Comparison of ENCODE assay signal across 8 mouse cellular contexts in genomic region chr6:12748454-12748786, GRCm38 (mm10). TPM values are rescaled to one million over a fixed set of nuclear protein-coding genes. Genes with fewer than 3 reads are reported as not detected.
DNase-seq lines count a peak whose midpoint lies in the region; ATAC-seq and TF ChIP-seq lines count a peak whose summit lies in the region.

No protein-coding gene starts in this region.

- no peaks in the 10 kb centered on the region for H3K4me1 ChIP-seq in heart, embryonic 10.5 days
- no peaks in the 10 kb centered on the region for H3K4me1 ChIP-seq in ES-E14 (ENCODE audit: control insufficient read depth in 2 of 2, insufficient read depth in 2 of 2, low read length in 2 of 2, poor library complexity in 1 of 2)
- H3K4me1 ChIP-seq in forebrain, embryonic 13.5 days = peaks cover 14% of the 10 kb centered on the region
- H3K4me1 ChIP-seq in limb, embryonic 15.5 days = 0 out of 2 replicates have a peak, but pooled peaks cover 2% of the 10 kb centered on the region
- H3K4me1 ChIP-seq in stomach, embryonic 15.5 days = peaks cover 2% of the 10 kb centered on the region; the same call in 1 of the 2 replicates

- peak; percentile 19; the same call in 1 of the 2 replicates for ATAC-seq in forebrain, embryonic 13.5 days
- no peak for ATAC-seq in limb, embryonic 15.5 days (ENCODE audit: insufficient number of reproducible peaks, low FRiP score, low TSS enrichment, low read depth)
- 0 out of 2 replicates have a peak, but pooled peaks have one; percentile 32 for ATAC-seq in stomach, embryonic 15.5 days (ENCODE audit: insufficient read depth, low FRiP score, low read depth)

- H3K9me3 ChIP-seq in heart, embryonic 10.5 days = no peaks in the 10 kb centered on the region
- H3K9me3 ChIP-seq in ES-E14 (ENCODE audit: control insufficient read depth, insufficient read depth, low read depth, low read length) = no peaks in the 10 kb centered on the region
- no peaks in the 10 kb centered on the region for H3K9me3 ChIP-seq in forebrain, embryonic 13.5 days (replicated peaks)
- H3K9me3 ChIP-seq in limb, embryonic 15.5 days = no peaks in the 10 kb centered on the region
- no peaks in the 10 kb centered on the region for H3K9me3 ChIP-seq in stomach, embryonic 15.5 days

- H3K4me3 ChIP-seq in heart, embryonic 10.5 days = peak overlapping the region; percentile 79
- peak overlapping the region; percentile 59 to 70 for H3K4me3 ChIP-seq in ES-E14 (ENCODE audit: insufficient read depth in 1 of 2, low read depth in 1 of 2, low read length in 2 of 2, poor library complexity in 1 of 2, severe bottlenecking in 1 of 2)
- H3K4me3 ChIP-seq in forebrain, embryonic 13.5 days = peak overlapping the region; percentile 63
- H3K4me3 ChIP-seq in limb, embryonic 15.5 days = peak overlapping the region; percentile 58
- peak overlapping the region; percentile 58 for H3K4me3 ChIP-seq in stomach, embryonic 15.5 days (replicated peaks)

- WGBS in heart, embryonic 10.5 days = 0% methylated on average over 6 of the region's 6 CpGs
- WGBS in forebrain, embryonic 13.5 days = under 1% methylated on average over 6 of the region's 6 CpGs
- under 1% methylated on average over 6 of the region's 6 CpGs for WGBS in limb, embryonic 15.5 days
- whole genome bisulfite sequencing in stomach, embryonic 15.5 days = 0% methylated on average over 6 of the region's 6 CpGs

- H3K27me3 ChIP-seq in heart, embryonic 10.5 days (ENCODE audit: insufficient read depth, poor library complexity, severe bottlenecking) = no peaks in the 10 kb centered on the region
- peaks cover 9% of the 10 kb centered on the region; the same call in 1 of the 2 replicates for H3K27me3 ChIP-seq in forebrain, embryonic 13.5 days
- no peaks in the 10 kb centered on the region for H3K27me3 ChIP-seq in limb, embryonic 15.5 days
- H3K27me3 ChIP-seq in stomach, embryonic 15.5 days (replicated peaks) = no peaks in the 10 kb centered on the region

- DNase-seq in heart, embryonic 10.5 days (ENCODE audit: low spot score) = no peak
- DNase-seq in heart, adult 18-20 months = no peak
- DNase-seq in ES-E14 (ENCODE audit: low read depth, low spot score) = no peak
- DNase-seq in layer of hippocampus, adult 9-11 months = no peak
- no peak for DNase-seq in right cerebral cortex, postnatal 36 days (ENCODE audit: low spot score in 2 of 2)

- peak overlapping the region; percentile 90 for H3K4me2 ChIP-seq in forebrain, embryonic 13.5 days
- H3K4me2 ChIP-seq in limb, embryonic 15.5 days = peak overlapping the region; percentile 95
- H3K4me2 ChIP-seq in stomach, embryonic 15.5 days = peak overlapping the region; percentile 94

- H3K27ac ChIP-seq in heart, embryonic 10.5 days = peak overlapping the region; percentile 84
- H3K27ac ChIP-seq in ES-E14 (ENCODE audit: insufficient read depth, low read depth, low read length, poor library complexity, severe bottlenecking) = no peak overlapping the region
- H3K27ac ChIP-seq in forebrain, embryonic 13.5 days = peak overlapping the region; percentile 87
- peak overlapping the region; percentile 71 for H3K27ac ChIP-seq in limb, embryonic 15.5 days
- H3K27ac ChIP-seq in stomach, embryonic 15.5 days = peak overlapping the region; percentile 33

- no peaks in the 10 kb centered on the region for H3K36me3 ChIP-seq in heart, embryonic 10.5 days
- H3K36me3 ChIP-seq in ES-E14 (ENCODE audit: control insufficient read depth, insufficient read depth, low read length, poor library complexity, severe bottlenecking) = no peaks in the 10 kb centered on the region
- H3K36me3 ChIP-seq in forebrain, embryonic 13.5 days (ENCODE audit: poor library complexity, severe bottlenecking) = no peaks in the 10 kb centered on the region
- no peaks in the 10 kb centered on the region for H3K36me3 ChIP-seq in limb, embryonic 15.5 days
- no peaks in the 10 kb centered on the region for H3K36me3 ChIP-seq in stomach, embryonic 15.5 days

- in situ Hi-C loops in ES-E14 (cut with MboI; ENCODE audit: low sequenced_read_pairs in 2 of 2, unreplicated experiment in 2 of 2) = no loop called here

- peak overlapping the region; percentile 59; the same call in 1 of the 2 replicates for H3K9ac ChIP-seq in ES-E14 (ENCODE audit: insufficient read depth, low read depth, low read length, poor library complexity, severe bottlenecking)
- peak overlapping the region; percentile 76 for H3K9ac ChIP-seq in forebrain, embryonic 13.5 days
- peak overlapping the region; percentile 55 for H3K9ac ChIP-seq in limb, embryonic 15.5 days
- H3K9ac ChIP-seq in stomach, embryonic 15.5 days = peak overlapping the region; percentile 34; the same call in 1 of the 2 replicates

TF ChIP-seq in ES-E14, 5 proteins besides CTCF, POLR2A, EP300 and RAD21:
- TF ChIP-seq MAFK (IDR thresholded peaks at IDR 0.05; ENCODE audit: insufficient read depth, low read depth, low read length) (no peak), ZNF384 (IDR thresholded peaks at IDR 0.05; ENCODE audit: low read depth, low read length) (no peak), ZC3H11A (IDR thresholded peaks at IDR 0.05; ENCODE audit: borderline replicate concordance, low read depth, low read length) (no peak), HCFC1 (IDR thresholded peaks at IDR 0.05; ENCODE audit: borderline replicate concordance, insufficient read depth, low read length) (no peak), CHD2 (IDR thresholded peaks at IDR 0.05; ENCODE audit: low read depth, low read length) (no peak)

RNA-seq across cellular contexts. Expression of gene Thsd7a, which starts 0.8 kb away (rescaled TPM):
- 2.7 TPM in 2 replicates for polyA plus RNA-seq in heart, embryonic 10.5 days (2016; fragmentation: Nextera tagmentation; extraction: Ambion mirVana)
- 10 to 100 TPM; 11.3 to 13.3 TPM for total RNA-seq in heart, adult 18-20 months (2021)
- 1.4 and 3.3 TPM in 2 replicates for total RNA-seq in ES-E14 (2012; rRNA removed)
- 13.4 and 15.5 TPM in 2 replicates for polyA plus RNA-seq in forebrain, embryonic 13.5 days (2015; fragmentation: Nextera tagmentation; extraction: Ambion mirVana)
- polyA plus RNA-seq in limb, embryonic 15.5 days (2015; fragmentation: Nextera tagmentation; extraction: Ambion mirVana) = 5.0 and 5.2 TPM in 2 replicates
- polyA plus RNA-seq in stomach, embryonic 15.5 days (2015; fragmentation: Nextera tagmentation; extraction: Ambion mirVana) = 2.8 and 3.4 TPM in 2 replicates
